Comparison of ENCODE assay signal across 8 mouse cellular contexts in the genomic region with DNA sequence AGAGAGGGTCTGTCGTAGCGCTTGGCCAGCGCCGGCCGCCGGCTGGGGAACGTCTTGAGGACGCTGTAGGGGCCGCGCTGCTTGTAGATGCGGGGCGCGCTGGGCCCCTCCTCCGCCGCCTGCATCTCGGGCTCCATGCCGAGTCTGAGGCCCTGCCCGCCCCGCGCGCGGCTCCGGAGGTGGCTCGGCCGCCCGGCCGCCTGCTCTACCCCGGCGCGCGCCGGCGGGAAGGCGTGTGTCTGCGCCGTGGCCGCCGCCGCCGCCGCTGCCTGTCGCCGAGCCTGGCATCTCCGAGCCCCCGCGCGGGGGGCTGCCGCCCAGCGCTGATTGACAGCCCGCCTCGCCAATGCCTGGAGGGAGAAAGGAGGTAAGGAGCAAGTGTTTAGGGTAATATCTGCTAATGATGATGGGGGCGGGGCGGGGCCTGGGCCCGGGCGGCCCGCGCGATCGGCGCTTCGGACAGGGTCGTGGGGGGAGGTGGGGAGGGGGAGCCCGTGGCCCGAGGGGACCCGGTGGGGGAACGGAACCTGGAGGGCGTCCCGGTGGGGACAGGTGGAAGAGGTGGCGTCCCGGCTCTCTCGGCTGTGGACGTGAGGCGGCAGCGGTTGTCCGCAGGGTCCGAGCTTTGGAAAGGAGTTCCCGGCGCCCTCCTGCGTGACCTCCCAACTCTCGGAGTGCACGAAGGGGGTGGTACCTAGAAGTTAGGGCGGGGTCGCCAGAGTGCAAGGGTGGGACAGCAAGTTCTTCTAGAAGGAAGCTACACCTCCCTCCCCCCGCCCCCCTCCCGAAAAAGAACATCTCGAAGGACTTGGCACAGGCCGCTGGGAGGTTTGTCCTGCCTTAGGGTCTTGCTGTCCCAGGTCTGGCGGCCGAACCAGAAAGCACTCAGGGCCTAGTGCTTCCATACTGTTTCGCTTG. TPM values are rescaled to one million over a fixed set of nuclear protein-coding genes. Genes with fewer than 3 reads are reported as not detected.
A peak's percentile ranks its signal among the peaks of the same experiment; 100 is the strongest.
DNase-seq lines count a peak whose midpoint lies in the region; ATAC-seq and TF ChIP-seq lines count a peak whose summit lies in the region.

TSS of gene Bend4 (minus strand) at position 868 of the 918 bp plus-strand sequence.

- 1% methylated on average over 90 of the region's 90 CpGs for WGBS in embryonic facial prominence, embryonic 13.5 days
- 1% methylated on average over 81 of the region's 90 CpGs for WGBS in heart, embryonic 12.5 days
- 2% methylated on average over 69 of the region's 90 CpGs for WGBS in kidney, postnatal 0 days
- WGBS in liver, embryonic 12.5 days (ENCODE audit: insufficient replicate concordance): 2% methylated on average over 82 of the region's 90 CpGs
- 2% methylated on average over 68 of the region's 90 CpGs for WGBS in stomach, embryonic 14.5 days

- no peak within 1 kb of the TSS for H3K27ac ChIP-seq in embryonic facial prominence, embryonic 13.5 days
- H3K27ac ChIP-seq in heart, embryonic 12.5 days (ENCODE audit: poor library complexity, severe bottlenecking): peak within 1 kb of the TSS; percentile 86
- 0 out of 2 replicates have a peak within 1 kb of the TSS, but pooled peaks have one; percentile 31 for H3K27ac ChIP-seq in kidney, postnatal 0 days
- H3K27ac ChIP-seq in liver, embryonic 12.5 days: 0 out of 2 replicates have a peak within 1 kb of the TSS, but pooled peaks have one; percentile 14
- no peak within 1 kb of the TSS for H3K27ac ChIP-seq in stomach, embryonic 14.5 days (ENCODE audit: low read length)

- H3K36me3 ChIP-seq in embryonic facial prominence, embryonic 13.5 days: no peaks in the 10 kb centered on the region
- no peaks in the 10 kb centered on the region for H3K36me3 ChIP-seq in heart, embryonic 12.5 days
- no peaks in the 10 kb centered on the region for H3K36me3 ChIP-seq in kidney, postnatal 0 days (ENCODE audit: insufficient read depth, low read length)
- no peaks in the 10 kb centered on the region for H3K36me3 ChIP-seq in liver, embryonic 12.5 days
- no peaks in the 10 kb centered on the region for H3K36me3 ChIP-seq in stomach, embryonic 14.5 days (ENCODE audit: control insufficient read depth, insufficient read depth, low read length)

- H3K4me2 ChIP-seq in embryonic facial prominence, embryonic 13.5 days: peak within 1 kb of the TSS; percentile 88
- peak within 1 kb of the TSS; percentile 82 for H3K4me2 ChIP-seq in heart, embryonic 12.5 days
- H3K4me2 ChIP-seq in kidney, postnatal 0 days (ENCODE audit: low read length): peak within 1 kb of the TSS; percentile 81
- peak within 1 kb of the TSS; percentile 88 for H3K4me2 ChIP-seq in liver, embryonic 12.5 days
- peak within 1 kb of the TSS; percentile 81 for H3K4me2 ChIP-seq in stomach, embryonic 14.5 days (replicated peaks; ENCODE audit: low read depth, low read length)

- no peaks in the 10 kb centered on the region for H3K9me3 ChIP-seq in embryonic facial prominence, embryonic 13.5 days
- H3K9me3 ChIP-seq in heart, embryonic 12.5 days (replicated peaks): no peaks in the 10 kb centered on the region
- no peaks in the 10 kb centered on the region for H3K9me3 ChIP-seq in kidney, postnatal 0 days (replicated peaks; ENCODE audit: low read length)
- H3K9me3 ChIP-seq in liver, embryonic 12.5 days (replicated peaks): no peaks in the 10 kb centered on the region
- H3K9me3 ChIP-seq in stomach, embryonic 14.5 days (ENCODE audit: control insufficient read depth, low read depth, low read length): no peaks in the 10 kb centered on the region

- H3K9ac ChIP-seq in embryonic facial prominence, embryonic 13.5 days: peak within 1 kb of the TSS; percentile 75
- peak within 1 kb of the TSS; percentile 89 for H3K9ac ChIP-seq in heart, embryonic 12.5 days
- H3K9ac ChIP-seq in kidney, postnatal 0 days (ENCODE audit: low read depth, low read length): peak within 1 kb of the TSS; percentile 67
- peak within 1 kb of the TSS; percentile 66 for H3K9ac ChIP-seq in liver, embryonic 12.5 days
- peak within 1 kb of the TSS; percentile 42; the same call in 1 of the 2 replicates for H3K9ac ChIP-seq in stomach, embryonic 14.5 days (replicated peaks; ENCODE audit: low read depth, low read length)

- peaks cover 25% of the 10 kb centered on the region for H3K27me3 ChIP-seq in embryonic facial prominence, embryonic 13.5 days
- H3K27me3 ChIP-seq in heart, embryonic 12.5 days (replicated peaks): no peaks in the 10 kb centered on the region
- H3K27me3 ChIP-seq in kidney, postnatal 0 days (ENCODE audit: insufficient read depth, low read length): 0 out of 2 replicates have a peak, but pooled peaks cover 5% of the 10 kb centered on the region
- peaks cover 55% of the 10 kb centered on the region for H3K27me3 ChIP-seq in liver, embryonic 12.5 days (replicated peaks)
- 0 out of 2 replicates have a peak, but pooled peaks cover 9% of the 10 kb centered on the region for H3K27me3 ChIP-seq in stomach, embryonic 14.5 days (ENCODE audit: control insufficient read depth, insufficient read depth, low read length)

- peak within 1 kb of the TSS; percentile 69 for H3K4me3 ChIP-seq in embryonic facial prominence, embryonic 13.5 days
- peak within 1 kb of the TSS; percentile 84 for H3K4me3 ChIP-seq in heart, embryonic 12.5 days
- H3K4me3 ChIP-seq in kidney, postnatal 0 days (replicated peaks; ENCODE audit: low read depth, low read length): peak within 1 kb of the TSS; percentile 73
- peak within 1 kb of the TSS; percentile 65 for H3K4me3 ChIP-seq in liver, embryonic 12.5 days
- H3K4me3 ChIP-seq in stomach, embryonic 14.5 days (ENCODE audit: low read depth, low read length): peak within 1 kb of the TSS; percentile 65

- peak; percentile 71 for ATAC-seq in embryonic facial prominence, embryonic 13.5 days (ENCODE audit: insufficient number of reproducible peaks, insufficient read depth, low FRiP score, low TSS enrichment, low read depth)
- peak; percentile 82 for ATAC-seq in heart, embryonic 12.5 days (ENCODE audit: insufficient number of reproducible peaks, low FRiP score)
- ATAC-seq in kidney, postnatal 0 days (replicated peaks; ENCODE audit: low FRiP score, low read depth): peak; percentile 74
- ATAC-seq in liver, embryonic 12.5 days: peak; percentile 69
- peak; percentile 68 for ATAC-seq in stomach, embryonic 14.5 days (ENCODE audit: insufficient number of reproducible peaks, insufficient read depth, low FRiP score, low read depth)

- DNase-seq in layer of hippocampus, adult 11-12 months (ENCODE audit: low spot score): peak; percentile 76
- DNase-seq in layer of hippocampus, adult 9-10 months (ENCODE audit: low spot score): no peak
- DNase-seq in kidney, postnatal 0 days (ENCODE audit: low spot score): peak; percentile 73
- DNase-seq in neural tube, embryonic 10.5 days (ENCODE audit: extremely low spot score, low spot score): peak; percentile 91

- peaks cover 9% of the 10 kb centered on the region for H3K4me1 ChIP-seq in embryonic facial prominence, embryonic 13.5 days
- peaks cover 15% of the 10 kb centered on the region for H3K4me1 ChIP-seq in heart, embryonic 12.5 days (replicated peaks)
- no peaks in the 10 kb centered on the region for H3K4me1 ChIP-seq in kidney, postnatal 0 days (replicated peaks; ENCODE audit: insufficient read depth, low read length)
- peaks cover 21% of the 10 kb centered on the region for H3K4me1 ChIP-seq in liver, embryonic 12.5 days
- H3K4me1 ChIP-seq in stomach, embryonic 14.5 days (ENCODE audit: control insufficient read depth, insufficient read depth, low read length): no peaks in the 10 kb centered on the region; the same call in 1 of the 2 replicates

- TF ChIP-seq CTCF in kidney, postnatal 0 days (IDR thresholded peaks at IDR 0.05; ENCODE audit: low read depth): no peak

RNA-seq across cellular contexts. Expression of gene Bend4, which starts in this region (rescaled TPM):
- 3.0 and 3.3 TPM in 2 replicates for polyA plus RNA-seq in embryonic facial prominence, embryonic 13.5 days (2015; fragmentation: Nextera tagmentation; extraction: Ambion mirVana)
- 19.8 and 20.8 TPM in 2 replicates for polyA plus RNA-seq in heart, embryonic 12.5 days (2016; fragmentation: Nextera tagmentation; extraction: Ambion mirVana)
- polyA plus RNA-seq in kidney, postnatal 0 days (2015; fragmentation: Nextera tagmentation; extraction: Ambion mirVana): 2.2 and 2.7 TPM in 2 replicates
- 2.1 and 2.5 TPM in 2 replicates for polyA plus RNA-seq in liver, embryonic 12.5 days (2016; fragmentation: Nextera tagmentation; extraction: Ambion mirVana)
- polyA plus RNA-seq in stomach, embryonic 14.5 days (2014; fragmentation: Nextera tagmentation; extraction: Ambion mirVana): 4.7 and 4.9 TPM in 2 replicates

Comparison
In these comparisons a context has a peak if more than half of its experiments do, and no peak if none do; other contexts are left out.
1. H3K27ac ChIP-seq: peak in heart, embryonic 12.5 days (single experiment), kidney, postnatal 0 days (single experiment) and liver, embryonic 12.5 days (single experiment); none in embryonic facial prominence, embryonic 13.5 days (single experiment) and stomach, embryonic 14.5 days (single experiment).
2. Peak in every context shown above with its lines, with median percentiles within 50 percentile points of each other: ATAC-seq, H3K4me2 ChIP-seq, H3K4me3 ChIP-seq and H3K9ac ChIP-seq.